10 mouse cellular contexts compared by ENCODE assay signal in genomic region chr8:108926106-108926505, GRCm38 (mm10).
DNase-seq lines count a peak whose midpoint lies in the region; ATAC-seq and TF ChIP-seq lines count a peak whose summit lies in the region.
"Had no signal": no experiment of that assay in that cellular context is flagged by ENCODE, and none has a peak within 500 bp of the region (broad histone marks: within the 10 kb centered on the region; RNA-seq: fewer than 3 reads in every experiment).

No protein-coding gene starts in this region.

- H3K9me3 ChIP-seq in kidney, embryonic 14.5 days (ENCODE audit: control insufficient read depth, low read length) = no peaks in the 10 kb centered on the region
- H3K9me3 ChIP-seq in midbrain, embryonic 14.5 days (ENCODE audit: control insufficient read depth, low read length) = no peaks in the 10 kb centered on the region
- H3K9me3 ChIP-seq in midbrain, embryonic 11.5 days (ENCODE audit: control insufficient read depth, low read length) = no peaks in the 10 kb centered on the region
- H3K9me3 ChIP-seq in midbrain, embryonic 16.5 days (replicated peaks; ENCODE audit: control insufficient read depth, low read length, poor library complexity, severe bottlenecking) = no peaks in the 10 kb centered on the region
- H3K9me3 ChIP-seq: forebrain, embryonic 10.5 days had no signal

- 74% methylated on average over 11 of the region's 11 CpGs for WGBS in kidney, adult 2 months
- WGBS in kidney, embryonic 14.5 days = 84% methylated on average over 11 of the region's 11 CpGs
- WGBS in midbrain, embryonic 14.5 days = 71% methylated on average over 11 of the region's 11 CpGs
- WGBS in midbrain, embryonic 11.5 days = 92% methylated on average over 11 of the region's 11 CpGs
- WGBS in midbrain, embryonic 16.5 days = 72% methylated on average over 11 of the region's 11 CpGs

- TF ChIP-seq CTCF in kidney, adult 2 months (conservative IDR thresholded peaks at IDR 0.05; ENCODE audit: insufficient read depth, insufficient read length, low read depth, low read length) = no peak

- peak; percentile 23 for DNase-seq in kidney, adult 2 months
- no peak for DNase-seq in midbrain, embryonic 14.5 days
- no peak for DNase-seq in midbrain, embryonic 11.5 days (ENCODE audit: low spot score, missing footprints)
- peak; percentile 70 to 79 for DNase-seq in heart, adult 9 months (ENCODE audit: low spot score in 2 of 2)
- DNase-seq in thymus, postnatal 14 days = no peak

- no peaks in the 10 kb centered on the region for H3K36me3 ChIP-seq in kidney, adult 2 months (ENCODE audit: control insufficient read depth, insufficient read depth, low read length)
- H3K36me3 ChIP-seq in kidney, embryonic 14.5 days (ENCODE audit: control insufficient read depth, insufficient read depth, low read length) = no peaks in the 10 kb centered on the region
- peaks cover 6% of the 10 kb centered on the region; the same call in 1 of the 2 replicates for H3K36me3 ChIP-seq in midbrain, embryonic 14.5 days (ENCODE audit: control insufficient read depth, insufficient read depth, low read length)
- H3K36me3 ChIP-seq in midbrain, embryonic 11.5 days (ENCODE audit: control insufficient read depth, insufficient read depth, low read length) = no peaks in the 10 kb centered on the region
- no peaks in the 10 kb centered on the region for H3K36me3 ChIP-seq in midbrain, embryonic 16.5 days (ENCODE audit: control insufficient read depth, insufficient read depth, low read length)

- no peak overlapping the region for H3K9ac ChIP-seq in kidney, embryonic 14.5 days (ENCODE audit: low read depth, low read length)
- H3K9ac ChIP-seq in midbrain, embryonic 14.5 days (replicated peaks; ENCODE audit: low read length) = no peak overlapping the region
- H3K9ac ChIP-seq in midbrain, embryonic 11.5 days (ENCODE audit: low read length) = no peak overlapping the region
- no peak overlapping the region for H3K9ac ChIP-seq in midbrain, embryonic 16.5 days (ENCODE audit: low read depth, low read length)

- H3K4me2 ChIP-seq in kidney, embryonic 14.5 days (replicated peaks; ENCODE audit: low read depth, low read length) = no peak overlapping the region
- H3K4me2 ChIP-seq in midbrain, embryonic 14.5 days (ENCODE audit: low read length) = no peak overlapping the region
- no peak overlapping the region for H3K4me2 ChIP-seq in midbrain, embryonic 11.5 days
- H3K4me2 ChIP-seq in midbrain, embryonic 16.5 days (ENCODE audit: low read length) = no peak overlapping the region

- H3K4me3 ChIP-seq in kidney, adult 2 months (ENCODE audit: insufficient read depth, low read depth, low read length) = no peak overlapping the region
- H3K4me3 ChIP-seq in kidney, embryonic 14.5 days (ENCODE audit: low read length) = no peak overlapping the region
- H3K4me3 ChIP-seq in midbrain, embryonic 14.5 days (replicated peaks; ENCODE audit: low read depth, low read length) = no peak overlapping the region
- H3K4me3 ChIP-seq in midbrain, embryonic 11.5 days (ENCODE audit: low read depth, low read length) = no peak overlapping the region
- H3K4me3 ChIP-seq in midbrain, embryonic 16.5 days (ENCODE audit: low read depth, low read length) = no peak overlapping the region
- H3K4me3 ChIP-seq: forebrain, embryonic 10.5 days had no signal

- no peaks in the 10 kb centered on the region for H3K27me3 ChIP-seq in kidney, adult 2 months (replicated peaks; ENCODE audit: control insufficient read depth, insufficient read depth, low read length)
- no peaks in the 10 kb centered on the region for H3K27me3 ChIP-seq in kidney, embryonic 14.5 days (ENCODE audit: control insufficient read depth, insufficient read depth, low read length)
- H3K27me3 ChIP-seq in midbrain, embryonic 14.5 days (ENCODE audit: control insufficient read depth, insufficient read depth, low read length) = no peaks in the 10 kb centered on the region
- no peaks in the 10 kb centered on the region for H3K27me3 ChIP-seq in midbrain, embryonic 11.5 days (ENCODE audit: control insufficient read depth, insufficient read depth, low read length)
- H3K27me3 ChIP-seq in midbrain, embryonic 16.5 days (ENCODE audit: control insufficient read depth, insufficient read depth, low read depth, low read length) = no peaks in the 10 kb centered on the region

- no peak for ATAC-seq in kidney, embryonic 14.5 days (ENCODE audit: low FRiP score, low TSS enrichment)
- no peak for ATAC-seq in midbrain, embryonic 14.5 days (ENCODE audit: low FRiP score, low TSS enrichment)
- no peak for ATAC-seq in midbrain, embryonic 11.5 days (ENCODE audit: low FRiP score)
- no peak for ATAC-seq in midbrain, embryonic 16.5 days
- ATAC-seq in monocyte, adult 5-6 weeks (replicated peaks; ENCODE audit: insufficient number of reproducible peaks, low FRiP score, low TSS enrichment, poor library complexity, severe bottlenecking) = no peak

- H3K4me1 ChIP-seq in kidney, adult 2 months (ENCODE audit: control insufficient read depth, insufficient read depth, low read length) = no peaks in the 10 kb centered on the region
- H3K4me1 ChIP-seq in kidney, embryonic 14.5 days (ENCODE audit: control insufficient read depth, insufficient read depth, low read length) = peaks cover 10% of the 10 kb centered on the region; the same call in 1 of the 2 replicates
- H3K4me1 ChIP-seq in midbrain, embryonic 14.5 days (ENCODE audit: control insufficient read depth, insufficient read depth, low read length) = peaks cover 14% of the 10 kb centered on the region; the same call in 1 of the 2 replicates
- no peaks in the 10 kb centered on the region for H3K4me1 ChIP-seq in midbrain, embryonic 11.5 days (ENCODE audit: control insufficient read depth, insufficient read depth, low read length)
- peaks cover 21% of the 10 kb centered on the region; the same call in 1 of the 2 replicates for H3K4me1 ChIP-seq in midbrain, embryonic 16.5 days (ENCODE audit: control insufficient read depth, insufficient read depth, low read length)

- H3K27ac ChIP-seq in kidney, adult 2 months (ENCODE audit: insufficient read depth, low read depth, low read length) = no peak overlapping the region
- H3K27ac ChIP-seq in kidney, embryonic 14.5 days (ENCODE audit: low read depth, low read length) = no peak overlapping the region
- H3K27ac ChIP-seq in midbrain, embryonic 14.5 days (replicated peaks; ENCODE audit: low read depth, low read length) = peak overlapping the region; percentile 55; the same call in 1 of the 2 replicates
- H3K27ac ChIP-seq in midbrain, embryonic 11.5 days (ENCODE audit: low read depth, low read length) = no peak overlapping the region
- peak overlapping the region; percentile 47 for H3K27ac ChIP-seq in midbrain, embryonic 16.5 days (ENCODE audit: low read length)
- H3K27ac ChIP-seq: forebrain, embryonic 10.5 days; stomach, postnatal 0 days had no signal

- TF ChIP-seq POLR2A in kidney, adult 2 months (IDR thresholded peaks at IDR 0.05; ENCODE audit: low read depth, low read length) = no peak

Comparison
In these comparisons a context has a peak if more than half of its experiments do, and no peak if none do; other contexts are left out.
1. H3K27ac ChIP-seq: peak in midbrain, embryonic 14.5 days (single experiment) and midbrain, embryonic 16.5 days (single experiment); none in kidney, adult 2 months (single experiment), kidney, embryonic 14.5 days (single experiment) and midbrain, embryonic 11.5 days (single experiment).
2. DNase-seq: peak in kidney, adult 2 months (single experiment) and heart, adult 9 months (2 of 2); none in midbrain, embryonic 14.5 days (single experiment), midbrain, embryonic 11.5 days (single experiment) and thymus, postnatal 14 days (single experiment).